Mouse (Mus musculus) forebrain, postnatal 0 days (tissue): ENCODE results near the gene Krr1. TPM values are rescaled to one million over a fixed set of nuclear protein-coding genes. Genes with fewer than 3 reads are reported as not detected.

Source experiments
- ATAC-seq: fragments of 200-750 bp; cut with Nextera tagmentation; 2 replicates; pipeline ENCODE4 v1.8.0; 2017; ENCODE audit warnings: mild to moderate bottlenecking, moderate library complexity
- DNase-seq: peaks from one replicate; pipeline ENCODE4 v3.0.0-alpha.2; 2015
- H3K27ac ChIP-seq: fragments of 300-500 bp; sonication (generic); 2 replicates; pipeline ENCODE4 v1.5.1; 2014; ENCODE audit warnings: low read depth, mild to moderate bottlenecking, antibody characterized with exemption, low read length, moderate library complexity, mixed read lengths
- H3K27me3 ChIP-seq: fragments of 300-500 bp; sonication (generic); 2 replicates; pipeline ENCODE4 v1.6.1; 2014; ENCODE audit warnings: mild to moderate bottlenecking, low read length, mixed read lengths; ENCODE audit not compliant: insufficient read depth
- H3K36me3 ChIP-seq: fragments of 300-500 bp; sonication (generic); 2 replicates; pipeline ENCODE4 v1.6.1; 2014; ENCODE audit warnings: mild to moderate bottlenecking, moderate library complexity; ENCODE audit not compliant: insufficient read depth
- H3K4me1 ChIP-seq: fragments of 300-500 bp; sonication (generic); 2 replicates; pipeline ENCODE4 v1.6.1; 2014; ENCODE audit warnings: antibody characterized with exemption; ENCODE audit not compliant: insufficient read depth
- H3K4me2 ChIP-seq: fragments of 300-500 bp; sonication (generic); 2 replicates; pipeline ENCODE4 v1.6.1; 2014; ENCODE audit warnings: low read depth, mild to moderate bottlenecking, moderate library complexity
- H3K4me3 ChIP-seq: fragments of 300-500 bp; sonication (generic); 2 replicates; pipeline ENCODE4 v1.5.1; 2014; ENCODE audit warnings: low read depth, low read length, mixed read lengths
- H3K9ac ChIP-seq: fragments of 300-500 bp; sonication (generic); 2 replicates; pipeline ENCODE4 v1.6.1; 2014; ENCODE audit warnings: mild to moderate bottlenecking
- H3K9me3 ChIP-seq: fragments of 300-500 bp; sonication (generic); 2 replicates; pipeline ENCODE4 v1.6.1; 2016; ENCODE audit warnings: low read length
- CTCF ChIP-seq: sonication (generic); IDR thresholded peaks from 2 replicates; pipeline ENCODE4 v1.5.1; 2016; ENCODE audit warnings: antibody characterized with exemption, control low read depth, low read depth
- WGBS: fragments of 180-500 bp; shearing (Covaris S2); extraction: QIAGEN DNeasy Blood & Tissue Kit; methylation state at CpG from one replicate; pipeline ENCODE4 v1.1.7; 2014; 5-methylcytosine and 5-hydroxymethylcytosine counted together
- polyA plus RNA-seq: library from polyadenylated mRNA; unstranded; fragments of >200 nt; fragmentation: Nextera tagmentation; extraction: Ambion mirVana; gene quantifications from 2 replicates; pipeline ENCODE4 v1.2.1, GENCODE M21; 2015
- total RNA-seq: library from RNA; depleted of rRNA; stranded (reverse); fragments of >200 nt; gene quantifications from 2 replicates; pipeline ENCODE4 v1.2.3, GENCODE M21; 2014; rRNA removed

The Krr1 gene
- total RNA-seq (32.5 and 38.2 TPM in 2 replicates), polyA plus RNA-seq (30.5 and 30.8 TPM in 2 replicates)

- peak within 1 kb of the TSS; percentile 70 for H3K9ac ChIP-seq
- DNase-seq (peak; percentile 97), ATAC-seq (peak; percentile 99)
- 1% methylated on average over 51 of the region's 51 CpGs for WGBS
- TF ChIP-seq CTCF: no peak
- peak within 1 kb of the TSS; percentile 82 for H3K27ac ChIP-seq
- H3K4me1 ChIP-seq: peaks cover 7% of the 10 kb centered on the region
- H3K36me3 ChIP-seq: peaks cover 14% of the 10 kb centered on the region
- peak within 1 kb of the TSS; percentile 77 for H3K4me3 ChIP-seq
- no peaks in the 10 kb centered on the region for H3K27me3 ChIP-seq
- H3K9me3 ChIP-seq: no peaks in the 10 kb centered on the region
- peak within 1 kb of the TSS; percentile 83 for H3K4me2 ChIP-seq
Observed at GRCm38 (mm10) chr10:111972542-111973361, at the start of gene Krr1. Krr1 (plus strand) TSS chr10:111972664.

GRCm38 (mm10) chr10:111923503-111924135 is 48.8 kb upstream of the Krr1 start:
- H3K4me1 ChIP-seq: no peaks in the 10 kb centered on the region
- TF ChIP-seq CTCF: no peak
- DNase-seq: no peak
- no peaks in the 10 kb centered on the region for H3K9me3 ChIP-seq
- no peak overlapping the region for H3K4me3 ChIP-seq
- H3K9ac ChIP-seq: no peak overlapping the region
- no peaks in the 10 kb centered on the region for H3K36me3 ChIP-seq
- H3K27ac ChIP-seq: no peak overlapping the region
- 79% methylated on average over 4 of the region's 4 CpGs for WGBS
- H3K4me2 ChIP-seq: no peak overlapping the region
- ATAC-seq: no peak
- no peaks in the 10 kb centered on the region for H3K27me3 ChIP-seq

GRCm38 (mm10) chr10:111924141-111924540 is 48.3 kb upstream of the Krr1 start:
- no peaks in the 10 kb centered on the region for H3K27me3 ChIP-seq
- no peaks in the 10 kb centered on the region for H3K36me3 ChIP-seq
- H3K4me3 ChIP-seq: no peak overlapping the region
- H3K9ac ChIP-seq: no peak overlapping the region
- H3K27ac ChIP-seq: no peak overlapping the region
- DNase-seq (no peak), ATAC-seq (no peak)
- H3K9me3 ChIP-seq: no peaks in the 10 kb centered on the region
- 68% methylated on average over 3 of the region's 3 CpGs for WGBS
- H3K4me1 ChIP-seq: no peaks in the 10 kb centered on the region
- H3K4me2 ChIP-seq: no peak overlapping the region
- no peak for TF ChIP-seq CTCF

GRCm38 (mm10) chr10:111924716-111925488 is 47.6 kb upstream of the Krr1 start:
- Histone ChIP-seq H3K4me1 (no peaks in the 10 kb centered on the region), H3K36me3 (no peaks in the 10 kb centered on the region), H3K9me3 (no peaks in the 10 kb centered on the region), H3K9ac (peak overlapping the region; percentile 29; the same call in 1 of the 2 replicates), H3K4me3 (peak overlapping the region; percentile 24), H3K27ac (no peak overlapping the region), H3K4me2 (peak overlapping the region; percentile 45), H3K27me3 (no peaks in the 10 kb centered on the region)
- WGBS: 15% methylated on average over 12 of the region's 12 CpGs
- ATAC-seq: peak; percentile 44; the same call in 1 of the 2 replicates
- TF ChIP-seq CTCF: no peak
- no peak for DNase-seq

GRCm38 (mm10) chr10:111925489-111925860 is 47.0 kb upstream of the Krr1 start:
- no peaks in the 10 kb centered on the region for H3K9me3 ChIP-seq
- ATAC-seq (peak; percentile 91), DNase-seq (peak; percentile 96)
- no peaks in the 10 kb centered on the region for H3K27me3 ChIP-seq
- peak overlapping the region; percentile 45 for H3K4me2 ChIP-seq
- WGBS: under 1% methylated on average over 10 of the region's 10 CpGs
- H3K27ac ChIP-seq: no peak overlapping the region
- H3K4me3 ChIP-seq: peak overlapping the region; percentile 24
- no peaks in the 10 kb centered on the region for H3K36me3 ChIP-seq
- H3K4me1 ChIP-seq: no peaks in the 10 kb centered on the region
- H3K9ac ChIP-seq: peak overlapping the region; percentile 29; the same call in 1 of the 2 replicates
- peak; percentile 85 for TF ChIP-seq CTCF

GRCm38 (mm10) chr10:111932621-111933345 is 39.7 kb upstream of the Krr1 start:
- no peak for TF ChIP-seq CTCF
- DNase-seq: no peak
- WGBS: 27% methylated on average over 11 of the region's 11 CpGs

More at GRCm38 (mm10) chr10:111932621-111933345, 39.7 kb upstream of the Krr1 start:
- Histone ChIP-seq H3K9me3 (no peaks in the 10 kb centered on the region), H3K36me3 (no peaks in the 10 kb centered on the region), H3K9ac (no peak overlapping the region), H3K4me2 (no peak overlapping the region), H3K4me3 (no peak overlapping the region), H3K27ac (no peak overlapping the region), H3K27me3 (no peaks in the 10 kb centered on the region), H3K4me1 (no peaks in the 10 kb centered on the region)
- no peak for ATAC-seq
